Mouse (Mus musculus): Measurements from ENCODE around the gene F5.

F5 gene

GRCm38 (mm10) chr1:164151387-164152088 is at the start of gene F5:
TSS of gene F5 (plus strand) at chr1:164151838.
- no peak for DNase-seq (ENCODE audit: low read depth, low spot score)

DNA sequence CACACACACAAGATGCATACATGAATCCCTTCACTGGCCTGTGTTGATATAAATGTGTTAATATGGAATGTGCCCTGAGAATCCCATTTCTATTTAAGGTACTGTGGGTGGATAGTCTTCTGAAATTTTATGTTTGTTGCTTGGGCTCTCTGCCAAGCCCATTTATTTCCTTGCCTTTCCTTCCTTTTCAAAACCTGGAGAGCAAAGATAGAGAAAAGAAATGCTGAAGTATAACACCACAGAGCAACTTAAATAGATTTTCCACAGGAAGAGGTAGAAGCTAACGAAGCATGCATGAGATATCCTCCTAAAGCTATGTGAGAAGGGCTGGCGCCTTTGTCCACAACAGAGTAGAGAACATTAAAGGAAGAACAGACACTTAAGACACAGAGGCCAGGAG is 41.9 kb upstream of the F5 start:
- no peak for DNase-seq (ENCODE audit: low read depth, low spot score)

DNA sequence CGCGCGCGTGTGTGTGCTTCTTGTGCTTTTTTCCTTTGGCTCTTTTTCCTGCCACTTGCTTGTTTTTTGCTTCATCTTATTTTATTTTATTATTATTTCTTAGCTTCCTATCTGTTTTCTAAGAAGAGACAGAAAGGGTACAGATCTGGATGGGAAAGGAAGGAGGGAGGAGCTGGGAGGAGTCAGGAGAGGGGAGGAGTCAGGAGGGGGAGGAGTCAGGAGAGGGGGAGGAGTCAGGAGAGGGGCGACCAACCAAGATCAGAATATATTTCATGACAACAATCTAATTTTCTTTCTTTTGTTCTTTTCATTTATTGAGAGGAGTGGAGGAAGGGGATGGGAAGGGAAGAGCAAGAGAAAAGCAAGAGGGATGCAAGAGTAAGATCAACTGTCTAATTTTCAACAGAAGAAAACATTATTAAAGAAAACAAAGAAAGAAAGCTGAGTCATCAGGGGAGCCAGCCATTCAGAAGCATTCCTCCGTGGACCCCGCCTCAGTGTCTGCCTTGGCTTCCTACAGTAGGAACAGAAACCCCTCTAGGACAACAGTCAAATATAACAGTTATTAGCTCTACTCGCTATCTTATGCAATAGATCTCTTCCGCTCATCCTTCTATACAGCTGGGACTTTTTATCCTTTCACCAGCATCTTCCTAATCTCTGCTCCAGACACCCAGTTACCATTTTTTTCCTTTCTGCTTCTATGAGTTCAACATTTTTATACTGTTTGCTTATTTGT is 40.9 kb upstream of the F5 start:
- no peak for DNase-seq (ENCODE audit: low read depth, low spot score)

DNA sequence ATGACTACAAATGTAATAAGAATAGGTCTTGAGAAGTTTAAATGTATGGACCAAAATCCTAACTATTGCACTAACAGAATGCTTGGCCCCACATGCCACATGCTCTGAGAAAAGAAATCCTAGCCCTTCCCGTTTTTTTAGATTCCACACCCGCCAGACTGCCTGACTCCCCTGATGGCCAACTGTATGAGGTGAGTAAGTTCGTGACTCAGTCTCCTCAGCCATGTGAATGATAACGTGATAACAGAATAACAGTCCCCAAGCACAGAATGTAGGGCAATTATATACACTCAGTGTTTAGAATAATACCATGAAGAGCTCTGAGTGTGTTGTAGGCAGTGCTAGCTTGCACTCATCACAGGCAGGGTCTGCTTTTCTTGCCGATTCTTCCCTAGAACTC is 37.4 kb upstream of the F5 start:
- no peak for DNase-seq (ENCODE audit: low read depth, low spot score)

DNA sequence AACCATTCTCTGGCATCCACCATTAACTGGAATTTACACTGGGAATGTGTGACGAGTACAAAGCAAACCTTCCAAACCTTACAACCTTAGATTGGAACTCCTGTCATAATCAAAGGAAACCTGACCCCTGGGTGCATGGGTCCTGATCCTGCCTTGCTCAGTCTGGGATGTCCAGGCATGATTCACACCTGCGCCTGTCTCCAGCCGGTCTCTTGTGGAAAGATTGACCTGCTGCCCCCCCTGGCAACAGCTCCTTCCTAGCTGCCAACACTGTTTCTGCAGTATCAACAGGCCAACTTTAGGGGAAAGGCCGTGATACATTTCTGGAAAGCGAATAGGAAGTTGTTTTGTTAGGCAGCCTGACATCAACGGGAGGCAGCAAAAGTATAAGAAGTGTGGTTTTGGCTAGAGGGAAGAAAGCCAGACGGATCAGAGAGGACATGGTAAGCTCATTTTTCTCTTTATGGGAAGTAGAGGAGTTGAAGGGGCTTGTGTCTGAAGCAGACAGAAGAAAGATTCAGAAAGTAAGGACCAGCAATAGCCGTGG is 36.6 kb upstream of the F5 start, which contains the start of gene Selp:
Gene Selp (plus strand): TSS at position 318 of the 547 bp plus-strand sequence.
- no peak for DNase-seq (ENCODE audit: low read depth, low spot score)

GRCm38 (mm10) chr1:164115647-164116046 is 36.0 kb upstream of the F5 start:
- DNase-seq (ENCODE audit: low read depth, low spot score): no peak

DNA sequence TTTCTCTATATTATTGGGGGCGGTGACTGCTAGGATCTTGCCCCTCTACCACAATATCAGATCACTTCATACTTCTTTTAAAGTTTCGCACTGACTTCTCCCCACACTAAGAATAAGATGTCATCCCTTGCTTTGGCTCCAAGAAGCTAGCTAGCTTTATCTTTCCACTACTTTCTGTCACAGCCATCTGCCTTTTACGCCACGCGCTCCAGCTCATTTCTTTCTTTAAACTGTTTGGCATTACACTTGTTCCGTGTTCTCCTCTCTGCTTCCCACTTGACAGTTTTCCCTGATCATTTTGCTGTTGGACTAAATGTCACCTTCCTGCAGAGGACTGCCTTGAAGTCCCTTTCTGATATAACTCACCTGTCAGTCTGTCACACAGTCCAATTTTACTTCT is 33.8 kb upstream of the F5 start:
- no peak for DNase-seq (ENCODE audit: low read depth, low spot score)

DNA sequence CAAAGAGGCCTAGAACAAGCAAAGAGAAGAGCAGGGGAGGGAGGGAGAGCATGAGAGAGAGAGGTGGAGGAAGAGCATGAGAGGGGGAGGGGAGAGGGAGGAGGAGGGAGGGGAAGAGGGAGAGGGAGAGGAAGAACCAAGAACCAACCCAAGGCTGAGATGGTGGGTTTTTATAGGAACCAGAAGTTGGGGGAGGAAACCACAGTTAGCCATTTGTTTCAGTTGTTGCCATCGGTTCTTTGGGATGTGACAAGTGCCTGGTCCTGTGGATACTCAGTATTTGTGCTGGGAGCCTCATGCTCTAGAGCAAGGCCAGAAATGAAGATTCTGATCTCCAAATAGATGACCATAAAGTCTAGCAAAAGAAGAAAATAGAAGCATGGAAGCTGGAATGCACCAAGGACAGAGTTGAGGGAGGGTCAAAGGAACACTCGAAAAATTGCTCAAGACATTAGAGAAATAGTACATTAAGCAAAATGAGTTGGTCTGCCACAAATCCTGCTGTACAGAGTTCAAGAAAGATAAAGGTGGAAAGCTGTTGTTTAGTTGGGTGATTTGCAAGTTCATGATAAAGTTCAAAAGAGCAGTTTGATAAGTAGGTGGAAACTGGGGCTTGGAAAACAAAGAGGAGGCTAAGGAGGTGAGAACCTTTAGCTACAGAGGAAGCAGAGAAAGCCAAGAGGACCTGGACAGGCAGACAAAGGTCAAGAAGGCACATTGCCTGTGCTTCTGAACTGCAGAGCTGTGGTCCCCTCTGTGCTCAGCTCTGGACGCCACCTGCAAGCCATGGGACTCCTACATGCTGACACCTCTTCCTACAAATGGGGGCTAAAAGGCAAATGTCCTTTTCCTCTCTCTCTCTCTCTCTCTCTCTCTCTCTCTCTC is 31.5 kb upstream of the F5 start:
- no peak for DNase-seq (ENCODE audit: low read depth, low spot score)

DNA sequence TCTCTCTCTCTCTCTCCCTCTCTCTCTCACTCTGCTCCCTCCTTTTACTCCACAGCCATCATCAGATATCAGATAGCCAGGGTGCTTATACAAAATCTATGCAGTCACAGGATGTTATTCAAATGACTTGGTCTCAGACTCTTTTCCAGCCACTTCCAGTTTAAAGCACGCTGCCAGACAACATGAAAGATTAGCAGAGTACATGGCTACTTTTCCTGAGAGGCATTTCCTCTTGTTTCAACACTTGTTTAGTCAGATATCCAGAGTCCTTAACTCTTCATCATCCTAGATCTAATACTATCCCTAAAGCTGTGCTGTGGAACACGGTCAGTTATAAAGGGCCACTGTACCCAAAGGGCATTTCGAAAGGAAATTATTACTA is 30.9 kb upstream of the F5 start:
- DNase-seq (ENCODE audit: low read depth, low spot score): no peak

GRCm38 (mm10) chr1:164123836-164124235 is 27.8 kb upstream of the F5 start:
- DNase-seq (ENCODE audit: low read depth, low spot score): no peak

DNA sequence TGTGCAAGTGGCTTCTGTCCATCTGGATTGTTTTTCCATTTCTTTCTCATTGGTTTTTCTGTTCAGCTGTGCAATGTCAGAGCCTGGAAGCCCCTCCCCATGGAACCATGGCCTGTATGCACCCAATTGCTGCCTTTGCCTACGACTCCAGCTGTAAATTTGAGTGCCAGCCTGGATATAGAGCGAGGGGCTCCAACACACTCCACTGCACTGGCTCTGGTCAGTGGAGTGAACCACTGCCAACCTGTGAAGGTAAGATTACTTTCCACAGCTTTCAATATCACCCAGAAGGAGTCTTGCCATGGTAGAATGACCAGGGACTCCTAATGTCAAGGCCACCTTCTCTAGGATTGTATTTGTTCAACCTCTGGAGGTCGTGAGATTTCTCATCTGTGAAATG is 21.6 kb upstream of the F5 start:
- no peak for DNase-seq (ENCODE audit: low read depth, low spot score)

GRCm38 (mm10) chr1:164132609-164133008 is 19.0 kb upstream of the F5 start:
- no peak for DNase-seq (ENCODE audit: low read depth, low spot score)

- no peak for DNase-seq (ENCODE audit: low read depth, low spot score)
Observed at GRCm38 (mm10) chr1:164134101-164134500, 17.5 kb upstream of the F5 start.

DNA sequence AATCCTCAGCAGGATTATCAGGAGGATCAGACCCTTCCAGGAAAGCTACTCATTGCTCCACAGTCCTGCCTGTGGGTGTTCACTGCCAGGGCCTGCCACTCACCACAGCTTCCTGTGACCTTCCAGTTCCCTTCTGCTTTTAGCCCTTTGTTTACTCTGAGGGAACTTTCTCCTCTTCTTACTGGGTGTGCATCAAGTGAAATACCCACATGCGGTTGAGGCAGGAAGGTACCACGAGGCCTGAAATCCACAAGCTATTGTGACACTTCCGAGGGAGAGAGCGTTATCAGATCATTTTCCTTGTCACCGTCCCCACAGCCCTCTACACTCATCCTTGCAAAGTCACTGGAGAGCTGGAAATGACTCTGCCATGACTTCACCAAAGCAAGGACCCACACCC is 16.3 kb upstream of the F5 start:
- no peak for DNase-seq (ENCODE audit: low read depth, low spot score)

GRCm38 (mm10) chr1:164135960-164136359 is 15.7 kb upstream of the F5 start:
- DNase-seq (ENCODE audit: low read depth, low spot score): no peak

DNA sequence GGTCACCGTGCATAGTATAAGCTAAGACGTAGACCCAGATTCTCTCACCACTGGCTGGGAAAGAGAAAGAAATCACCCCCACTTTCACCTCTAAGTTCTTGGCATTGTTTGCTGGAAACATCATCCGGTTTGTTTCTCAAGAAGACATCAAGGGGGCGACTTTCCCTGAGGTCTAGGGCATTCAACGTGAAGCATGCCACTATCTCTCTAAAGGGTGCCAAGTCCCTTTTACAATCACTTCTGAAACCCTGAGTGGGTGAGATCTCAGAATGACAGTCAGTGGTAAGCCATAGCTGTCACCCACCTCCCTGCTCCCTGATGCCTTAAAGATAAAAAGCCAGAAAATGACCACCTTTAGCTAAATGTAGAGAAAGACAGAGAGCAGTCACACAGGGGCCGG is 15.0 kb upstream of the F5 start:
- DNase-seq (ENCODE audit: low read depth, low spot score): no peak

GRCm38 (mm10) chr1:164138365-164139130 is 13.1 kb upstream of the F5 start:
- DNase-seq (ENCODE audit: low read depth, low spot score): peak; percentile 65

DNA sequence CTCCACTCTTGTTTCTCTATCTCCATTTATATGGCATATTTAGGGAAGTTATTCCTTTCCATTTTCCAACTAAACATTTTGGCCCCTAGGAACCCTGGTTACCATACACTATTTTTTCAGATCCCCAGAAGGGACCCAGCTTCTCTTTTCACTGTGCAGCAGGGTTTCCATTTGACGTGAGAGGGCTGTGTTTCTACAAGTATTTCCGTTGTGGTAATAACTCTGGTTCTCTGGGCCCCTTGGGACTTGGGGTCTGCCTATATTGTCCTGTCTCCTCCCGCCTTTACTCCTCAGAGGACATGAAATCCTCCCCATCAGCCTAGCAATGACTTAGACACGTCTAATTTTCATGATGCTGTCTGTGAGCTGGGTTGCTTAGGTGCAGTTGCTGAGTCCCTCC is 12.2 kb upstream of the F5 start:
- no peak for DNase-seq (ENCODE audit: low read depth, low spot score)

- no peak for DNase-seq (ENCODE audit: low read depth, low spot score)
Observed at GRCm38 (mm10) chr1:164149083-164149482, 2.6 kb upstream of the F5 start.

- no peak for DNase-seq (ENCODE audit: low read depth, low spot score)
Observed at GRCm38 (mm10) chr1:164152836-164153235, 1.2 kb downstream of the F5 start.

DNA sequence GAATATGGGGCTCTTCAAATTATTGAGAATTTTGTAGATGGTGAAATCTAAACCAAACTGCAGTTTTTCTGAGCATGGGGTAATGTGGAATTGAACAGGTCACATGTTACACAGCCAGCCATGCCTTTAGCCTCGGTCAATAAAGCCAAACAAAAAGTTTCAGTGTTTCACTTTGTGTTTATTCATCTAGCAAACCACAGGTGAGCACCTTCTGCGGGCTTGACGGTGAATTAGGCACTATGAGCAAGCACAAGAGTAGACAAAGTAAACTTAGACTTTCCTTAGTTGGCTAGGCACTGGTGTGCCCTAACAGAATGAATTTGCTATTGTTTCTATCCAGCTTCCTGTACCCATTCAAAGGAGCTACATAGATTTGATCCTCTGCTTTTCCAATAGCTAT is 3.3 kb downstream of the F5 start:
- DNase-seq (ENCODE audit: low read depth, low spot score): no peak

Measured in retina, postnatal 7 days (tissue).